Mouse (Mus musculus) erythroblast, embryonic 14.5 days (primary cell): ENCODE results near the gene Stk32b.

Experiments
- GATA1 ChIP-seq: IDR thresholded peaks from 2 replicates; pipeline ENCODE4 v1.6.1; 2012; ENCODE audit warnings: low read length, inconsistent platforms, mixed read lengths
- TAL1 ChIP-seq: IDR thresholded peaks from 3 replicates; pipeline ENCODE4 v1.6.1; 2012; ENCODE audit warnings: low read length, inconsistent platforms, mixed read lengths

DNA sequence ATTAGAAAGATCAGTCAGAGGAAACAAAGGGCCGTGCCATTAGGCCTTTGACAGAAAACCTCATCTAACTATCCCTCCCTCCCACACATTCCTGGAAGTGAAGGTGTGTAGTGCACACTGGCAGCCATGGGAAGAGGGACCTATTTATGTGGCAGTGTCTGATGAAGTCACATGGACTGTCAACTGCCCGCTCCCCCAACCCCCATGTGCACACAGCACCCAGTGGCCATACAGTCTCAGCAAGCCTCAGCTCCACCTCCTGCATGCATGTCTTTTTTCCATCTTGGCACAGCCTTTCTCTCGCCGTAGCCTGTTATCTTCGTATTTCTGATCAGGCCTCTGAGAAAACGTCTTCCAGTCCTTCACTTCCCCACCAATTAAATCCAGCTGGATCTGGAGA lies 130.9 kb downstream of the Stk32b start:
- no peak for TF ChIP-seq TAL1
- no peak for TF ChIP-seq GATA1
